Mouse (Mus musculus): ENCODE data around the gene Itpr1.

Gene Itpr1

GRCm38 (mm10) chr6:108467597-108467996 lies 254.7 kb downstream of the Itpr1 start:
- ChIA-PET CTCF (interaction anchor here in 1 of 4 experiments (0.6 kb wide), 1 partner anchor 64 kb away, joined by 3 read pairs; no protein-coding TSS in a partner anchor), POLR2A (interaction anchor here in 2 of 4 experiments (0.8 to 4.4 kb wide), 5 partner anchors 9 to 191 kb away, joined by 3 to 34 read pairs (median 3); no protein-coding TSS in a partner anchor)

DNA sequence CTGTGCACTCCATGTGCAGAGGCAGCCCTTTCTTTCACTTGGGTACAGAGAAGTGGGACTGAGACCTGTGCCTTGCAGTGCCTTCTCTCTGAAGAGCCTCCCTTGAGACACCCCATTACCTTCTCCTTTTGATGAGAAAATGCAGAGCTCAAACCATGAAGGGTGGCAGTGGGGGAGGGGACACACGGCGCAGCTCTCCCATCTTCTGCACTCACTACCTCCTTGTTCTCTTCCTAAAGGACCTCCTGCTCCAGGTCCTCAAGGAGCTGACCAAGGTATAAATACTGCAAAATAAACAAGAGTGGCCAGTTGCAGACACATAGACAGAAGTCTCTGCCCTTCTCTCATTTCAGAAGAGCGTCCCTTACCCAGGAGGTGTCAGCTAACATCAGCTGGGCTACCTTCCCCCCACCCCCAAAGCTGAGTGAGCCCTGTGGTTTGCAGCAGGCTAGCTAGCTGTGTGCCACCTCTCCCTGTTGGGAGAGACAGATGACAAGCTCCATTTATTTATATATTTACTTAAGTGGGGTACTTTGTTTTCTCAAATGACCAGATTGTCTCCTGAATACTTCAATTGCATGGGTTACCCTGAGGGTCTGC lies 255.4 kb downstream of the Itpr1 start:
- ChIA-PET CTCF (interaction anchor here in 1 of 4 experiments (0.6 kb wide), 1 partner anchor 63 kb away, joined by 3 read pairs; no protein-coding TSS in a partner anchor), POLR2A (interaction anchor here in 3 of 4 experiments (0.6 to 4.4 kb wide), 12 partner anchors 9 to 192 kb away, joined by 3 to 34 read pairs (median 4); partner anchors contain the start of gene Bhlhe40 (in 2 of the 3))

DNA sequence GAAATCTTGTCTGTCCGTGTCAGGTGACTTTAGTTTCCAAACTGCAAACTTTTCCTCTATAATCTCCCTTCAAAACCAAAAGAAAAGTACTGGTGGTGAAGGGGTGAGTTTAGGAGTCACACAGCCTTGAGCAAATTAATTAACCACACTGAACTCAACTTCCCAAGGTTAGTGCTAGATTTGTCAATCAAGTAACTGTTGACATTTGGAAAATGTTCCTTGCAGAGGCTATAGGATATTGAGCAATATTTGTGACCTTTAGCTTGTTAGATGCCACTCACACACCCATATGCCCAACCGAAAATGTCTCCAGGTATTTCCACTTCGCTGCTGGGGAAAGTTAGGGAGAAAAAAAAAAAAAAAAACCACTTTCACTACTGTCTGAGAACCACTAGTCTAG lies 259.0 kb downstream of the Itpr1 start:
- CTCF ChIA-PET: interaction anchor here in 1 of 4 experiments (0.7 kb wide), 1 partner anchor 215 kb away, joined by 3 read pairs; no protein-coding TSS in a partner anchor

DNA sequence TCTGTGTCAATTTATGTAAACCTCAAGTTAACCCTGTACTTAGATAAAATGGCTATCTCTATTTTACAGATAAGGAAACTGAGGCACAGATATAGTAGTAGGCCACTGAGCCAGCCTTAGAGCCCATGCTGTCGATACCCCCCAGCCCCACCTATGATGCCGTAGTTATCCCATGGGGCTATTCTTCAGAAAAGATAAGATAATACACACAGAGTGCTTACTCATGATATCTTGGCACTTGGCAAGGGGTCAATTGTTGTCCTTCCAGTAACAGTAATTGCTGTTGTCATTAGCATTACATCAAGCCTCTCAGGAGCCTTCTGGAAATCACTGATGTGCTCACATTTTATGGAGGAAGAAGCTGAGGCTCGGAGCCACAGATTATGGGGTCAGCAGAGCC lies 259.9 kb downstream of the Itpr1 start:
- ChIA-PET CTCF (no interaction called here), POLR2A (no interaction called here)

More for the DNA sequence above, 259.0 kb downstream of the Itpr1 start:
- POLR2A ChIA-PET: interaction anchor here in 3 of 4 experiments (0.7 to 4.3 kb wide), 4 partner anchors 14 to 287 kb away, joined by 3 to 26 read pairs (median 4); no protein-coding TSS in a partner anchor

DNA sequence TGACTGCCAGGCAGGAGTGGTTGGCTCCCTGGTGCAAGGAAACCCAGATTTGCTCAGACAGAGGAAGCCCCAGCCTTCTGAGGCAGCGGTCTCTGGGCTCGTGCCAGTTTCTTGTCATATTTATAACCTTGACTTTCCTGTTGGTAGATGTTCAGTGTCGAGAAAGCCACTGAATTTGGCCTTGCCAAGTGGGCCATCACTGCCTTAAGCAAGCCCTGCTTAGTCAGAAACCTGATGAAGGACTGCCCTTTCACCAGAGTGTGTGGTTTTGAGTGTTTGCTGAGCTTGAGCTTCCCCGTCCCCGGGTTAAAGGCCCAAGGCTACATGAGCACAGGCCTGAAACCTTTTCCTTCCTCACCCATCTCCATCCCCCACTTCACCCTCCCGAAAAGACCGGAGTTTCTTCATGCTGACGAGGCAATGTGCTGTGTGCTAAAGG lies 263.9 kb downstream of the Itpr1 start:
- ChIA-PET CTCF (interaction anchor here in 1 of 4 experiments (0.6 kb wide), 1 partner anchor 110 kb away, joined by 3 read pairs; no protein-coding TSS in a partner anchor), POLR2A (interaction anchor here in 1 of 4 experiments (1.0 to 1.8 kb wide), 2 partner anchors 8 to 20 kb away, joined by 3 to 4 read pairs; no protein-coding TSS in a partner anchor)

GRCm38 (mm10) chr6:108477602-108478001 lies 264.7 kb downstream of the Itpr1 start:
- CTCF ChIA-PET: interaction anchor here in 1 of 4 experiments (0.5 kb wide), 1 partner anchor 54 kb away, joined by 3 read pairs; no protein-coding TSS in a partner anchor
- POLR2A ChIA-PET: interaction anchor here in 2 of 4 experiments (0.6 to 1.8 kb wide), 3 partner anchors 9 to 28 kb away, joined by 3 to 4 read pairs (median 3); no protein-coding TSS in a partner anchor

- CTCF ChIA-PET: no interaction called here
These were observed 268.3 kb downstream of the Itpr1 start for GRCm38 (mm10) chr6:108481190-108481589.

GRCm38 (mm10) chr6:108482464-108482863 lies 269.6 kb downstream of the Itpr1 start:
- ChIA-PET POLR2A (interaction anchor here in 2 of 4 experiments (0.5 to 1.0 kb wide), 2 partner anchors 24 to 25 kb away, joined by 3 read pairs; no protein-coding TSS in a partner anchor), CTCF (no interaction called here)

More at GRCm38 (mm10) chr6:108481190-108481589, 268.3 kb downstream of the Itpr1 start:
- POLR2A ChIA-PET: interaction anchor here in 1 of 4 experiments (0.6 kb wide), 1 partner anchor 31 kb away, joined by 3 read pairs; no protein-coding TSS in a partner anchor

GRCm38 (mm10) chr6:108486212-108486992 lies 273.5 kb downstream of the Itpr1 start:
- ChIA-PET POLR2A (interaction anchor here in 1 of 4 experiments (0.6 kb wide), 1 partner anchor 45 kb away, joined by 5 read pairs; no protein-coding TSS in a partner anchor), CTCF (interaction anchor here in 1 of 4 experiments (0.5 to 0.6 kb wide), 2 partner anchors 102 to 665 kb away, joined by 3 to 4 read pairs; no protein-coding TSS in a partner anchor)

- ChIA-PET POLR2A (interaction anchor here in 3 of 4 experiments (0.6 to 1.7 kb wide), 3 partner anchors 29 to 174 kb away, joined by 3 to 5 read pairs (median 4); partner anchors contain the start of gene Bhlhe40 (in 1 of the 3)), CTCF (no interaction called here)
These were observed 274.5 kb downstream of the Itpr1 start for GRCm38 (mm10) chr6:108487300-108487835.

GRCm38 (mm10) chr6:108488250-108488649 lies 275.4 kb downstream of the Itpr1 start:
- ChIA-PET CTCF (no interaction called here), POLR2A (interaction anchor here in 2 of 4 experiments (1.4 to 1.7 kb wide), 3 partner anchors 29 to 194 kb away, joined by 3 to 4 read pairs (median 3); partner anchors contain the start of gene Bhlhe40 (in 1 of the 2))

GRCm38 (mm10) chr6:108491969-108492368 lies 279.1 kb downstream of the Itpr1 start:
- ChIA-PET POLR2A (interaction anchor here in 2 of 4 experiments (0.5 to 1.0 kb wide), 2 partner anchors 166 to 169 kb away, joined by 4 read pairs; no protein-coding TSS in a partner anchor), CTCF (interaction anchor here in 1 of 4 experiments (0.5 kb wide), 1 partner anchor 515 kb away, joined by 4 read pairs; no protein-coding TSS in a partner anchor)

DNA sequence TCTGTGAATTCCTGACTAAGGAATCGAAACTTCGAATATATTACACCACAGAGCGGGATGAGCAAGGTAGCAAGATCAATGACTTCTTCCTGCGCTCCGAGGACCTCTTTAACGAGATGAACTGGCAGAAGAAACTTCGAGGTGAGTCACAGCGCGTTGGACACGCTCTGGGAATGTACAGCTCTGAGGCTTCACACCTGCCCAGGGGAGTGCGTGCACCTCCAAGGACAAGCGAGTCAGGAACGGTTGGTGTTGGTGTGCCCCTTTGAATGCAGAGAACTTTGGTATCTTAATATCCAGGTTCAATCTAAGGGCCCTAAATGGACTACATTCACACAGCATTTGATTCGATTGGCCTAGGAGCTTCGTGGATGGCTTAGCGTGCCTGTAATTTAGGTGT lies 280.9 kb downstream of the Itpr1 start:
- ChIA-PET POLR2A (interaction anchor here in 2 of 4 experiments (0.5 to 1.4 kb wide), 2 partner anchors 23 to 77 kb away, joined by 3 to 4 read pairs; no protein-coding TSS in a partner anchor), CTCF (interaction anchor here in 1 of 4 experiments (0.7 kb wide), 1 partner anchor 100 kb away, joined by 3 read pairs; no protein-coding TSS in a partner anchor)

DNA sequence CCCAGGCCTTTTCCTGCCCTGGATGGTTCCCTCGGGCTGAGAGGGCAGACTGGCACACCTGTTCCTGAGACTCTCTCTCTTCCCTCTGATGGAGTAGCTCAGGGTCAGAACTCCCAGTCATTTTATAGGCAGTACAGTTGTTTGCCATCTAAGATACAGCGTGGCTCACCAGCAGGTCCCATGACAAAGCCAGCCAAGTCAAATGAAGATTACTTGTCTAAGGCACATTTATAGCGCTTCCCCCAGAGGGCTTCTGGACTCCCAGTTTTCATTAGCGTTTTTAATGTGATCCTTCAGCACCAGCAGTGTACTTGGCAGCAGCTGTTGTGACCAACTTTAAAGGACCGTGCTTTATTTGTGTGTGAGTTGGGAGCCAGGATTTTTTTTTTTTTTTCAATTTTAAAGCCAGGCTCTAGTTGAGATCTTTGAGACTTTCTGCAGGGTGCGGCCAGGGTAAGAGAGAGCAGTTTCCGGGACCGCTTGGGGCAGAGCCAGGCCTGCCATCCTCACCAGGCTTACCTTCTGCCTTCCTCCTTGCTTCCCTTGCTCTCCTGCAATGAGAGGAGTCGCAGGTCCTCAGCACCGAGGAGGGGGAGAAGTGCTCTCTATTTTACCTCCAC lies 281.4 kb downstream of the Itpr1 start:
- POLR2A ChIA-PET: interaction anchor here in 1 of 4 experiments (1.3 to 1.4 kb wide), 2 partner anchors 15 to 77 kb away, joined by 3 to 4 read pairs; no protein-coding TSS in a partner anchor
- CTCF ChIA-PET: interaction anchor here in 1 of 4 experiments (0.7 kb wide), 1 partner anchor 99 kb away, joined by 3 read pairs; no protein-coding TSS in a partner anchor

GRCm38 (mm10) chr6:108494994-108495393 lies 282.1 kb downstream of the Itpr1 start:
- ChIA-PET CTCF (no interaction called here), POLR2A (interaction anchor here in 2 of 4 experiments (0.9 to 1.4 kb wide), 4 partner anchors 15 to 266 kb away, joined by 3 to 4 read pairs (median 3); partner anchors contain the start of gene Bhlhe40 (in 1 of the 2))

GRCm38 (mm10) chr6:108498070-108498469 lies 285.2 kb downstream of the Itpr1 start:
- ChIA-PET POLR2A (interaction anchor here in 1 of 4 experiments (0.6 to 1.3 kb wide), 2 partner anchors 12 to 153 kb away, joined by 3 to 4 read pairs; no protein-coding TSS in a partner anchor), CTCF (interaction anchor here in 1 of 4 experiments (0.5 kb wide), 1 partner anchor 14 kb away, joined by 4 read pairs; no protein-coding TSS in a partner anchor)

DNA sequence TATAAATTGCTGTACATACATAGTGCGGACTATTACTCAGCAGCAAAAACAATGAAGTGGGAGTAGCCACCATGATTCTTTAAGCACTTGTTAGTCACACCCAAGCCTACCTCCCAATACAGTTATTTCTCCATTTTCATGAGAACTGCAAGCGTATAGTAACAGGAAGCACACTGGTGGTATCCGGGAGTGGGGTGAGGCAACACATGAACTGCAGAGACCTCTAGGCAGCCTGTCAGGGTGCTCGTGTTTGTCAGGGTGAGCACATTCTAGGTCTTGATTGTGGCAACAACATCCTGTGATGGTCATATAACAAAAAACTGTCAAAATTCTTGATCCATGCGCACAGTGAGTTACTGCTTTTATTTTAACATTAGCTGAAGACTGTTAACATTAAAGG lies 290.8 kb downstream of the Itpr1 start:
- CTCF ChIA-PET: no interaction called here
- POLR2A ChIA-PET: interaction anchor here in 1 of 4 experiments (0.7 kb wide), 1 partner anchor 75 kb away, joined by 3 read pairs; no protein-coding TSS in a partner anchor
